Mouse (Mus musculus): Measurements from ENCODE around the gene D7Ertd443e.

GRCm38 (mm10) chr7:134240579-134240978 lies 144.9 kb downstream of the D7Ertd443e start:
- TF ChIP-seq CTCF (conservative IDR thresholded peaks at IDR 0.05 in 1 of 2, IDR thresholded peaks at IDR 0.05 in 1 of 2; ENCODE audit: low read depth in 2 of 2, low read length in 2 of 2) = no peak
- TF ChIP-seq TCF12 (IDR thresholded peaks at IDR 0.05; ENCODE audit: low read depth, low read length) = no peak
- no peak for TF ChIP-seq MXI1 (IDR thresholded peaks at IDR 0.05; ENCODE audit: low read depth, low read length)
- no peak for TF ChIP-seq POLR2A (IDR thresholded peaks at IDR 0.05; ENCODE audit: low read depth, low read length)

Data from CH12.LX (cell line).